Mouse (Mus musculus) limb, embryonic 10.5 days (tissue): ENCODE results near the gene Pitpnm1. TPM values are rescaled to one million over a fixed set of nuclear protein-coding genes. Genes with fewer than 3 reads are reported as not detected.

Experiments used
- DNase-seq: peaks from one replicate; pipeline ENCODE4 v3.0.0-alpha.2; 2017; ENCODE audit warnings: low spot score
- H3K27ac ChIP-seq: fragments of 300-500 bp; sonication (generic); 2 replicates; pipeline ENCODE4 v1.5.1; 2016; ENCODE audit warnings: mild to moderate bottlenecking
- H3K27me3 ChIP-seq: fragments of 300-500 bp; sonication (generic); 2 replicates; pipeline ENCODE4 v1.6.1; 2016; ENCODE audit warnings: low read depth, mild to moderate bottlenecking; ENCODE audit not compliant: poor library complexity, severe bottlenecking
- H3K36me3 ChIP-seq: fragments of 300-500 bp; sonication (generic); 2 replicates; pipeline ENCODE4 v1.6.1; 2016; ENCODE audit warnings: mild to moderate bottlenecking, moderate library complexity
- H3K4me1 ChIP-seq: fragments of 300-500 bp; sonication (generic); 2 replicates; pipeline ENCODE4 v1.6.1; 2016
- H3K4me3 ChIP-seq: fragments of 300-500 bp; sonication (generic); 2 replicates; pipeline ENCODE4 v1.5.1; 2016; ENCODE audit warnings: mild to moderate bottlenecking, moderate library complexity
- H3K9me3 ChIP-seq: fragments of 300-500 bp; sonication (generic); replicated peaks from 2 replicates; pipeline ENCODE4 v1.6.1; 2016; ENCODE audit warnings: mild to moderate bottlenecking
- WGBS: fragments of 180-500 bp; shearing (Covaris S2); methylation state at CpG from one replicate; pipeline ENCODE4 v1.1.7; 2016; 5-methylcytosine and 5-hydroxymethylcytosine counted together
- polyA plus RNA-seq: library from polyadenylated mRNA; unstranded; fragments of >200 nt; fragmentation: Nextera tagmentation; extraction: Ambion mirVana; gene quantifications from 2 replicates; pipeline ENCODE4 v1.2.1, GENCODE M21; 2016

Gene Pitpnm1
- polyA plus RNA-seq, 1 experiment from 2014 or later: 7.9 TPM

GRCm38 (mm10) chr19:4151898-4152297 is 52.1 kb downstream of the Pitpnm1 start:
- Histone ChIP-seq H3K36me3 (peaks cover 67% of the 10 kb centered on the region), H3K27ac (no peak overlapping the region), H3K4me3 (no peak overlapping the region), H3K9me3 (no peaks in the 10 kb centered on the region), H3K4me1 (peaks cover 43% of the 10 kb centered on the region), H3K27me3 (no peaks in the 10 kb centered on the region)
- 87% methylated on average over 5 of the region's 5 CpGs for WGBS
- no peak for DNase-seq

GRCm38 (mm10) chr19:4152445-4153231 is 52.8 kb downstream of the Pitpnm1 start:
- H3K36me3 ChIP-seq: peaks cover 74% of the 10 kb centered on the region
- H3K9me3 ChIP-seq: no peaks in the 10 kb centered on the region
- H3K27me3 ChIP-seq: no peaks in the 10 kb centered on the region
- no peak for DNase-seq
- peaks cover 36% of the 10 kb centered on the region for H3K4me1 ChIP-seq
- 86% methylated on average over 8 of the region's 8 CpGs for WGBS
- no peak overlapping the region for H3K4me3 ChIP-seq
- no peak overlapping the region for H3K27ac ChIP-seq

GRCm38 (mm10) chr19:4153232-4153654 is 53.4 kb downstream of the Pitpnm1 start, which contains the start of gene Ptprcap:
Gene Ptprcap, plus strand, starts transcription at chr19:4153604.
- 76% methylated on average over 11 of the region's 11 CpGs for WGBS
- Histone ChIP-seq H3K4me3 (no peak within 1 kb of the TSS), H3K27ac (peak within 1 kb of the TSS; percentile 21; the same call in 1 of the 2 replicates), H3K36me3 (peaks cover 80% of the 10 kb centered on the region), H3K4me1 (peaks cover 29% of the 10 kb centered on the region), H3K27me3 (no peaks in the 10 kb centered on the region), H3K9me3 (no peaks in the 10 kb centered on the region)
- no peak for DNase-seq

GRCm38 (mm10) chr19:4154437-4155222 is 54.8 kb downstream of the Pitpnm1 start:
- H3K27ac ChIP-seq: no peak overlapping the region
- peaks cover 94% of the 10 kb centered on the region for H3K36me3 ChIP-seq
- H3K9me3 ChIP-seq: no peaks in the 10 kb centered on the region
- no peak for DNase-seq
- 83% methylated on average over 13 of the region's 13 CpGs for WGBS
- H3K27me3 ChIP-seq: no peaks in the 10 kb centered on the region
- H3K4me1 ChIP-seq: peaks cover 18% of the 10 kb centered on the region
- H3K4me3 ChIP-seq: no peak overlapping the region

GRCm38 (mm10) chr19:4155223-4156072 is 55.6 kb downstream of the Pitpnm1 start:
- Histone ChIP-seq H3K9me3 (no peaks in the 10 kb centered on the region), H3K27me3 (no peaks in the 10 kb centered on the region), H3K36me3 (peaks cover 91% of the 10 kb centered on the region), H3K27ac (no peak overlapping the region), H3K4me3 (no peak overlapping the region), H3K4me1 (peaks cover 12% of the 10 kb centered on the region; the same call in 1 of the 2 replicates)
- WGBS: 87% methylated on average over 6 of the region's 6 CpGs
- no peak for DNase-seq

GRCm38 (mm10) chr19:4156073-4156579 is 56.3 kb downstream of the Pitpnm1 start:
- Histone ChIP-seq H3K27me3 (no peaks in the 10 kb centered on the region), H3K4me3 (no peak overlapping the region), H3K27ac (no peak overlapping the region), H3K36me3 (peaks cover 91% of the 10 kb centered on the region), H3K9me3 (no peaks in the 10 kb centered on the region), H3K4me1 (0 out of 2 replicates have a peak, but pooled peaks cover 8% of the 10 kb centered on the region)
- DNase-seq: no peak
- 75% methylated on average over 20 of the region's 20 CpGs for WGBS

- DNase-seq: no peak
- Histone ChIP-seq H3K27ac (no peak overlapping the region), H3K27me3 (no peaks in the 10 kb centered on the region), H3K36me3 (peaks cover 91% of the 10 kb centered on the region), H3K4me3 (no peak overlapping the region), H3K9me3 (no peaks in the 10 kb centered on the region), H3K4me1 (0 out of 2 replicates have a peak, but pooled peaks cover 8% of the 10 kb centered on the region)
- WGBS: 87% methylated on average over 12 of the region's 12 CpGs
Observed at GRCm38 (mm10) chr19:4156771-4157170, 57.0 kb downstream of the Pitpnm1 start.

- no peaks in the 10 kb centered on the region for H3K9me3 ChIP-seq
- no peak overlapping the region for H3K4me3 ChIP-seq
- no peak for DNase-seq
- peaks cover 17% of the 10 kb centered on the region for H3K4me1 ChIP-seq
- peaks cover 70% of the 10 kb centered on the region for H3K36me3 ChIP-seq
- 97% methylated on average over 8 of the region's 8 CpGs for WGBS
- H3K27me3 ChIP-seq: no peaks in the 10 kb centered on the region
- H3K27ac ChIP-seq: no peak overlapping the region
Observed at GRCm38 (mm10) chr19:4159049-4159448, 59.3 kb downstream of the Pitpnm1 start.

GRCm38 (mm10) chr19:4162646-4163542 is 63.1 kb downstream of the Pitpnm1 start, which contains the start of gene Rps6kb2:
Gene Rps6kb2, minus strand, starts transcription at chr19:4163354.
- Histone ChIP-seq H3K4me3 (peak within 1 kb of the TSS; percentile 88), H3K27ac (peak within 1 kb of the TSS; percentile 88), H3K36me3 (peaks cover 38% of the 10 kb centered on the region), H3K9me3 (no peaks in the 10 kb centered on the region), H3K4me1 (peaks cover 24% of the 10 kb centered on the region), H3K27me3 (no peaks in the 10 kb centered on the region)
- 7% methylated on average over 42 of the region's 42 CpGs for WGBS
- DNase-seq: peak; percentile 96

GRCm38 (mm10) chr19:4163543-4163887 is 63.7 kb downstream of the Pitpnm1 start:
- H3K9me3 ChIP-seq: no peaks in the 10 kb centered on the region
- DNase-seq: no peak
- 40% methylated on average over 4 of the region's 4 CpGs for WGBS
- H3K36me3 ChIP-seq: peaks cover 31% of the 10 kb centered on the region
- H3K4me1 ChIP-seq: peaks cover 24% of the 10 kb centered on the region
- H3K27ac ChIP-seq: peak overlapping the region; percentile 88
- peak overlapping the region; percentile 88 for H3K4me3 ChIP-seq
- no peaks in the 10 kb centered on the region for H3K27me3 ChIP-seq
